Mouse (Mus musculus): ENCODE results near the gene Gm10134. TPM values are rescaled to one million over a fixed set of nuclear protein-coding genes. Genes with fewer than 3 reads are reported as not detected.

The Gm10134 gene
- polyA plus RNA-seq, 1 experiment = 0.37 TPM

DNA sequence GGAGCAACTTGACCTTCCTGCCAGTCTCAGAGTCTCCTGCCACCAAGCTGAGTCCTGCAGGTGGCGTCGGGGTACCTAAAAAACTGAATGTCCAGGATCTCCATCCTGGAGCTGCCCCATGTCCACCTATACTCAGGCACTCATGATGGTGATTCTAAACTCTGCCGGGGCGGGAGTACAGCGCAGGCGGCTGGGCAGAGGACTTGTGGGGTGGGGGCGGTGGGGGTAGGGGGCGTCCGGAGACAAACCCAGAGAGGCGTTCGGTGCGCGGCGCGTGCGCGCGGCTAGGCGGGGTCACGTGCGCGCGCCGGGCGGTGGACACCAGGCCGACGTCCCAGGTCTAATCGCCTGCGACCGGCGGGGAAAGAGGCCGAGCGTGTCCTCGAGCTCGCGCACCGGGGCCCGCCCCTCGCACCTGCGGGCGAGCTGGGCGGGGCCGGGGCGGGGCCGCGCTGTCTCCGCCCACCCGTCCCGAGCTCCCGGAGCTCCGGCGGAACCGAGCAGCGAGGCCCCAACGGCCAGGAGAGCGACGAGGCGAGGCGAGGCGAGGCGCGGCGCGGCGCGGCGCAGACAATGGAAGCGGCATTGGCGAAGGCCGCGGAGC lies 7.0 kb downstream of the Gm10134 start, which contains the start of gene Ralgds:
TSS of gene Ralgds (plus strand) at position 328 of the 604 bp plus-strand sequence.
- TF ChIP-seq POLR2A (IDR thresholded peaks at IDR 0.05; ENCODE audit: borderline replicate concordance, extremely low read depth, insufficient read depth, insufficient read length, poor library complexity, severe bottlenecking) = peak; percentile 56
- TF ChIP-seq CTCF (IDR thresholded peaks at IDR 0.05; ENCODE audit: borderline replicate concordance, extremely low read depth, insufficient read depth, insufficient read length) = 0 out of 2 replicates have a peak, but pooled peaks have one; percentile 24

DNA sequence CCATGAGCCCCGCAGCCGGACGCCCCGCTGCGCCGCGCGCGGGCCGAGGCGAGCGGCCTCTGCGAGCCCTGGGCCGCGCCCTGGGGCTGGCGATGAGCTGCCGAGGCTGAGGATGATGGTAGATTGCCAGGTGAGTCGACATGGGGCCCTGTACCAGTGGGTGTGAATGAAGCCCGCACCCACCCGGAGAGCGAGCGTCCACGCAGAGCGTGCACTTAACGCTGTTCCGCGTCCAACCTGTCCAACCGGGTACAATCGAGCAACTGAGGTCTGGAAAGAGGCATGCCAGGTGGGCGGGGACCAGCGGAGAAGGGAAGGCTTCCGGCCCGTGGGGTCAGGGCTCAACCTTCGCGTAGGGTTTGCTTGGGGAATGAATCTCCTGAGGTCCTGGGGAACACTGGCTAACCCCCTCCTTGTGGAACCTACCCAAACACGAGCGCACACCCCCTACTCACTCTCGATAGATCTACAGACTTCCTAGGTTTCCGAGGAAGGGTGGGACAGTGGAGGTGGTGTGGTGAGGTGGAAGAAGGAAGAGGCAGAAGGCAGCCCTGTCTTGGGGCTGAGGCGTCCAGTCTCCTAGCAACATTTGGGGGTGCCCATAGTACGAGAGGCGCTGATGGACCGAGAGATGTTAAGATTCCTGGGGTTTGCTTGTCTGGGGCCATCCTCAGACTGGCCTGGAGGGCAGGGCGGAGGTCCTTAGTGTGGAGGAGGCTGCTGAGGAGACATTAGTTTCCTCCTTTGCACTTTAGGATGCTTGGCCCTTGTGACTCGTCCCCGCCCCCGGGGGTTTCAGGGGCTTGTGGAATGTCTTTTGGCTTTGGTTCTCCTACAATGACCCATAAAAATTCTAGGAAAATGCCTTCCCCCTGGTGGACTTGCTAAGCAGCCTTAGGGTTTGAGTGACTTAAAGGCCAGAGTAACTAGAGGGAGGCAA lies 7.8 kb downstream of the Gm10134 start:
- peak; percentile 51 for DNase-seq (ENCODE audit: low read depth)
- no peak for TF ChIP-seq POLR2A (IDR thresholded peaks at IDR 0.05; ENCODE audit: borderline replicate concordance, extremely low read depth, insufficient read depth, insufficient read length, poor library complexity, severe bottlenecking)
- TF ChIP-seq CTCF (IDR thresholded peaks at IDR 0.05; ENCODE audit: borderline replicate concordance, extremely low read depth, insufficient read depth, insufficient read length) = no peak

More for the DNA sequence above, 7.0 kb downstream of the Gm10134 start, which contains the start of gene Ralgds:
- peak; percentile 74 for DNase-seq (ENCODE audit: low read depth)

DNA sequence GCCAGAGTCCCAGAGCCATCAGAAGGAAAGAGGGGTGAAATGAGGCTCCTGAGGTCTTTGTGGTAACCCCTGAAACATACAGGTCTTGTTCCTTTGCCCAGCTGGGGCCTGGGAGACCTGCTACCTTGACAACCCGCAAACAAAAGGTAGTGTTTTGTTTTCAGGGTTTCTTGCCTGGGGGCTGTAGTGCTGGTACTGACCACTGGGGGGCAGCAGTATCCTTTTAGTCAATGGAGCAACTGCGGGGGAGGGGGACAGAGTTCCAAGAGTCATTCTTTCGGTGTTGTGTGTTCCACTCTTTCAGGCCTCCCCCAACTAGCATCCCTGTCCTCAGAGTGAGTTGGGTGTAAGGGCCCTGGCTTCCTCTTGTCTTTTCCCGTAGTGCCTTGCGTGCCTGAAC lies 8.6 kb downstream of the Gm10134 start:
- TF ChIP-seq POLR2A (IDR thresholded peaks at IDR 0.05; ENCODE audit: borderline replicate concordance, extremely low read depth, insufficient read depth, insufficient read length, poor library complexity, severe bottlenecking) (no peak), CTCF (IDR thresholded peaks at IDR 0.05; ENCODE audit: borderline replicate concordance, extremely low read depth, insufficient read depth, insufficient read length) (peak; percentile 91)
- DNase-seq (ENCODE audit: low read depth) = peak; percentile 89

DNA sequence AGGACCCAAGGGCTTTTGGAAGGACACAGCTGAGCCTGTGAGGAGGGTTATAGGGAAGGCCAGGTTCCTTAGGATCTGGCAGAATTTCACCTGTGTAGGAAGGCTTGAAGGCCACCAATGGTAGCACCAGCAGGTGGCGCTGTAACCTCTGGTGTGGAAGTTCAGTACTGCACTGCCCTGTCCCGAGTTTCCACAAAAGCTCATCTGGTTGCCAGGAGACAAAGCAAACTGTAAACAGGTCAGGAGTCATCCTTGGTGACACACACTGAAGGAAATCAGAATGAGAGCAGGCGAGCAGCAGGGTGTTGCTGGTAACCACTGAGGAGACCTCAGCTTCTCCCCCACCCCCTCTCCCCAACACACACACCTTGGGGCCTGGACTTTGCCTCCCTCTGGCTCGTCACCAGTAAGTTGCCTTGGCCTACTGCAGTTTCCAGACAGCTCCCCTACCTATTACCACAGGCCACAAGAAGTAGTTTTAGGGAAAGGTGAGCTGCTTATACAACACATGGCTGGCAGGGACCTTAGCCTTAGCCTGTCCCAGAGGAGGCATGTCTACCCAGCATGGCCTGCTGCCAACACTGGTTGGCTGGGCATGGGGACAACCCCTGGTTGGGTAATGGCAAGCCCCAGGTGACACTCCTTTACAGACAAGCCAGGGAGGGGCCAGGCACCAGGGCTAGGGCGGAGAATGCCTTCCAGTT lies 11.5 kb downstream of the Gm10134 start:
- TF ChIP-seq CTCF (IDR thresholded peaks at IDR 0.05; ENCODE audit: borderline replicate concordance, extremely low read depth, insufficient read depth, insufficient read length) (peak; percentile 67; the same call in 1 of the 2 replicates), POLR2A (IDR thresholded peaks at IDR 0.05; ENCODE audit: borderline replicate concordance, extremely low read depth, insufficient read depth, insufficient read length, poor library complexity, severe bottlenecking) (no peak)
- peak; percentile 77 for DNase-seq (ENCODE audit: low read depth)

DNA sequence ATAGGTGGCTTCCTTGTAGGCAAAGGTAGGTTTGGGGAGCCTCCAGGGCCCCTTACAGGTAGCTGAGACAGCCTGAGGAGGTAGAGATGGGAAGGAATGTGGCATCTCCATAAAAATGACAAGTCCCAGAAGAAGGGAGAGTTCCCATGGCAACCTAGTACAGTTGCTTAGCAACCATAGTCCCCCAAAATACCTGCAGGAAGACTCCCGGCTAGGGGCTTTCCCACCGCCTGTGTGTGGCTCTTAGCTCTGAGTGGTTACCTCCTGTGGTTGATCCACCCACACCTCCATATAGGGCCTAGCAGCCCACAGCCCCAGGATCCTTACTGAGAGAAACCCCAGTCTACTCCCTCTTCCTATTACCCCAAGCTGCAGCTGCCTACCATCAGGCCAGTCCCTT lies 12.3 kb downstream of the Gm10134 start:
- peak; percentile 75 for DNase-seq (ENCODE audit: low read depth)
- TF ChIP-seq POLR2A (IDR thresholded peaks at IDR 0.05; ENCODE audit: borderline replicate concordance, extremely low read depth, insufficient read depth, insufficient read length, poor library complexity, severe bottlenecking) = no peak
- TF ChIP-seq CTCF (IDR thresholded peaks at IDR 0.05; ENCODE audit: borderline replicate concordance, extremely low read depth, insufficient read depth, insufficient read length) = no peak

DNA sequence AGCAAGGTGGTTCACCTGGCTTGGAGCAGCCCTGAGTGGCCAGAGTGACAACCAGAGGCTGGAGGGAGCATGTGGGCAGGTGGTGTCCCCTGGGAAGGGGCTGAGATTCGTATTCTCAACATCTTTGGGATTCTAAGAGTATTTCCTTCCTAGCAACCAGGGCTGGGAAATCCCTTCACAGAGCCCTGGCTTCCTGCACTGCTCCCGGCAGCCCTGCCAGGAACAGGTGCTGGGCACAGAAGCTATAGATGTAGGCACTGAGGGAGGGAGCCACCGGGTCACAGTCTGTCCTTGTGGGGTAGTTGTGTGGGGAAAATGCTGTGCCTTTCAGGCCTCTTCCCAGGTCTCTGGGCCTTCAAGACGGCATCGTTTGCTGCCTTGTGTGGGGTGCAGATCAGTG lies 14.7 kb downstream of the Gm10134 start:
- no peak for DNase-seq (ENCODE audit: low read depth)
- TF ChIP-seq POLR2A (IDR thresholded peaks at IDR 0.05; ENCODE audit: borderline replicate concordance, extremely low read depth, insufficient read depth, insufficient read length, poor library complexity, severe bottlenecking) (no peak), CTCF (IDR thresholded peaks at IDR 0.05; ENCODE audit: borderline replicate concordance, extremely low read depth, insufficient read depth, insufficient read length) (no peak)

DNA sequence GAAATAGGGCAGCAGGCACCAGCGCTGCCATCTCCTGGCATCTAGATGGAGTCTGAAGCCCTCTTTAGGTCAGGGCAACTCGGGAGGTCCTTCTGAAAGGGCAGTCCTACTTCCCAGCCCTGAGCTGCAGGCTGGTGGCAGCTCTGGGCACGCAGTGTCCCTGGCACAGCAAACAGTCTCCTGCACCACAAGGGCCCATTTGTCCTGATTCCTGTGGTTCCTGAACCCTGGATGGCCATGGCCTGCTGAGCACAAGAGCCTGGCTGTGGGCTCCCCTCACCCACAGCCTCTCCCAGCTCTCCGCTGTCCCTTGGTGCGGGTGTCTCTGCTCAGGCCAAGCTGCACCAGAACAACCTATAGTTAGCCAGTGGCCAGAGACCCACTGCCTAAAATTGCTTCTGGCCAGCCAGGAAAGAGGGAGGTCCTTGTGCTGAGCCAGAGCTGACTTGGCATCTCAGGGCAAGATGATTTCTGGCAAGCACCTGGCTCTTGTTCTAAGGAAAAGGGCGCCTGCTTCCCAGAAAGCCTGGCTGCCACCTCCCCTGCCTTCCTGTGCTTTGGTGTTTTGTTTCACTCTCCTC lies 15.8 kb downstream of the Gm10134 start:
- TF ChIP-seq CTCF (IDR thresholded peaks at IDR 0.05; ENCODE audit: borderline replicate concordance, extremely low read depth, insufficient read depth, insufficient read length) = no peak
- no peak for TF ChIP-seq POLR2A (IDR thresholded peaks at IDR 0.05; ENCODE audit: borderline replicate concordance, extremely low read depth, insufficient read depth, insufficient read length, poor library complexity, severe bottlenecking)
- no peak for DNase-seq (ENCODE audit: low read depth)

DNA sequence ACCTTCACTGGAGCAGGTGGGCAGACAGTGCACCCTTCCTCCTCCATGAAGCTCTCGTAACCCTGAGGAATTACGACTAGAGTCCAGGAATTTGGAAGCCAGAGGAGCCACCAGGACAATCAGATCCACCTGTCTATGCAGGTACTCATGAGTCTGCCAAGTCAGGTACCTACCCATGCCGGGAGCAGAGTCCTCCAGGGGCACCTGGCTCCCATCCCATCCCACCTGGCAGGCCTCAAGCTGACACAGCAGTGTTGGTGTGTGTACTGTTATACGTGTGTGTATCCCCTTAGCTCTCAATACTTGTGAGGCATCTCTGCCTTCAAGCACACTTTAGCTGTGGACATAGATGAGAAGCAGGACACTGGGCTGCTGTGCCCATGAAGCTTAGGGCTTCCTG lies 16.3 kb downstream of the Gm10134 start:
- no peak for DNase-seq (ENCODE audit: low read depth)
- TF ChIP-seq POLR2A (IDR thresholded peaks at IDR 0.05; ENCODE audit: borderline replicate concordance, extremely low read depth, insufficient read depth, insufficient read length, poor library complexity, severe bottlenecking) = no peak
- TF ChIP-seq CTCF (IDR thresholded peaks at IDR 0.05; ENCODE audit: borderline replicate concordance, extremely low read depth, insufficient read depth, insufficient read length) = no peak

DNA sequence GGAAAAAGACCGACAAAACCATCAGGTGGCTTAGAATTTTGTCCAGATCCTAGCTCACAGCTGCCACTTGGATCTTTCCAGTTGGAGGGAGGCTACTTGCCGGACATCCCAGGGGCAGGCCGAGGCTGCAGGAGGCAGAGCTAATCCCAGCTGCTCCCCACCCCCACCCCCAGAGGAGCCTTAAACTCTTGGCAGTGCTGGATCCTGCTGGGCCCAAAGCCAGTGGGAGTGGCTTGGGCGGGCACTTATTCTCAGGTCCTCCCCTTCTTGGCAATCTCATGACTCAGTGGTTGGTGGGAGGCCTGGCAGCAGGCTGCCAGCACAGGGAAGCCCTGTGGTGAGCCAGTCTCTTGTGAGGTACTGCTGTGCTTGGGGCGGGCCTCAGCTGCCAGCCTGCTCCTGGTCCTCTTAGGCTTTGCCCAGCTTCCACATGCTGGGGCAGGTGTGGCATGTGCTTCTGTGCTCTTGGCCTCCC lies 17.8 kb downstream of the Gm10134 start:
- TF ChIP-seq POLR2A (IDR thresholded peaks at IDR 0.05; ENCODE audit: borderline replicate concordance, extremely low read depth, insufficient read depth, insufficient read length, poor library complexity, severe bottlenecking) = no peak
- TF ChIP-seq CTCF (IDR thresholded peaks at IDR 0.05; ENCODE audit: borderline replicate concordance, extremely low read depth, insufficient read depth, insufficient read length) = no peak
- DNase-seq (ENCODE audit: low read depth) = peak; percentile 98

DNA sequence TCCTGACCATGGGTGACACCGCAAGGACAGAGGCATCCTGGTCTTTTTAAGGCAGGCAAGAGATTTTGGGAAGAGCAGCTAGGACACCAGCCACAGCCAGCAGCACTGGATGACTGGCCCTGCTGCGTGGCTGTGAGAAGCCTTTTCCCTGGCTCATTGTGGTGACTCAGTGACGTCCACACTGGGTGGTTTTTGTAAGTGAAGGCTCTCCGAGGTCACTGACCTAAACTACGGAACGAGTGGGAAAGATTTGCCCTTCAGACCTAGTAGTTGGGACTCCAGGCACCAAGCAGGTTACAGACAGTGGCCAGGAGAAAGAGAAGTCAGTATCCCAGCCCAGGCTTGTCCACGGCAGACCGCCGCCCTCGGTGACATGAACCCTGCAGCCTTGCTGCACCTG lies 18.5 kb downstream of the Gm10134 start:
- DNase-seq (ENCODE audit: low read depth) = no peak
- TF ChIP-seq POLR2A (IDR thresholded peaks at IDR 0.05; ENCODE audit: borderline replicate concordance, extremely low read depth, insufficient read depth, insufficient read length, poor library complexity, severe bottlenecking) = no peak
- no peak for TF ChIP-seq CTCF (IDR thresholded peaks at IDR 0.05; ENCODE audit: borderline replicate concordance, extremely low read depth, insufficient read depth, insufficient read length)

Data from brain, embryonic 14.5 days (tissue).